13 mouse cellular contexts compared by ENCODE assay signal in genomic region chr14:23084797-23085196, GRCm38 (mm10).
DNase-seq lines count a peak whose midpoint lies in the region; ATAC-seq and TF ChIP-seq lines count a peak whose summit lies in the region.
"Had no signal": no experiment of that assay in that cellular context is flagged by ENCODE, and none has a peak within 500 bp of the region (broad histone marks: within the 10 kb centered on the region; RNA-seq: fewer than 3 reads in every experiment).

No protein-coding gene starts in this region.

- H3K4me1 ChIP-seq in stomach, embryonic 16.5 days (ENCODE audit: control insufficient read depth, insufficient read depth, low read length): no peaks in the 10 kb centered on the region
- H3K4me1 ChIP-seq in stomach, postnatal 0 days (replicated peaks; ENCODE audit: control insufficient read depth, insufficient read depth): no peaks in the 10 kb centered on the region
- H3K4me1 ChIP-seq: heart, embryonic 12.5 days; hindbrain, embryonic 12.5 days; midbrain, embryonic 10.5 days had no signal

- no peaks in the 10 kb centered on the region for H3K9me3 ChIP-seq in stomach, embryonic 16.5 days (replicated peaks; ENCODE audit: control insufficient read depth, low read length)
- no peaks in the 10 kb centered on the region for H3K9me3 ChIP-seq in stomach, postnatal 0 days (ENCODE audit: control insufficient read depth, low read length)
- H3K9me3 ChIP-seq: heart, embryonic 12.5 days; hindbrain, embryonic 12.5 days; midbrain, embryonic 10.5 days had no signal

- H3K36me3 ChIP-seq in stomach, embryonic 16.5 days (ENCODE audit: control insufficient read depth, insufficient read depth, low read length): no peaks in the 10 kb centered on the region
- H3K36me3 ChIP-seq in stomach, postnatal 0 days (ENCODE audit: control insufficient read depth, insufficient read depth, low read length): no peaks in the 10 kb centered on the region
- H3K36me3 ChIP-seq: heart, embryonic 12.5 days; hindbrain, embryonic 12.5 days; midbrain, embryonic 10.5 days had no signal

- DNase-seq in gastrocnemius, adult 18-20 months (ENCODE audit: low spot score): peak; percentile 28
- no peak for DNase-seq in gastrocnemius, adult 2 months
- no peak for DNase-seq in stomach, postnatal 0 days (ENCODE audit: low spot score)
- peak; percentile 49 for DNase-seq in kidney, postnatal 14 days
- peak; percentile 30 for DNase-seq in ovary, postnatal 36 days (ENCODE audit: low spot score)
- no peak for DNase-seq in frontal cortex, postnatal 14 days (ENCODE audit: low spot score in 2 of 2)

- H3K9ac ChIP-seq in stomach, embryonic 16.5 days (ENCODE audit: low read length): no peak overlapping the region
- H3K9ac ChIP-seq in stomach, postnatal 0 days (ENCODE audit: low read length): no peak overlapping the region
- H3K9ac ChIP-seq: heart, embryonic 12.5 days; hindbrain, embryonic 12.5 days; liver, embryonic 14.5 days had no signal

- intact Hi-C loops in gastrocnemius, adult 2 months (cut with DNase I): no loop called here

- ATAC-seq in stomach, embryonic 16.5 days (ENCODE audit: insufficient read depth, low FRiP score): 0 out of 2 replicates have a peak, but pooled peaks have one; percentile 29
- ATAC-seq in stomach, postnatal 0 days (ENCODE audit: low FRiP score, low TSS enrichment): no peak
- ATAC-seq in CD4-positive, CD25-positive, alpha-beta regulatory T cell, adult 4 months: no peak
- ATAC-seq: activated CD4-positive, CD25-positive, alpha-beta regulatory T cell, adult 4 months had no signal

- TF ChIP-seq CTCF in gastrocnemius, adult 2 months (IDR thresholded peaks at IDR 0.05): no peak
- TF ChIP-seq CTCF in stomach, postnatal 0 days (IDR thresholded peaks at IDR 0.05; ENCODE audit: low read depth): no peak

- no peak for TF ChIP-seq EP300 in stomach, postnatal 0 days (optimal IDR thresholded peaks at IDR 0.05)

- 43% methylated on average over 1 of the region's 1 CpGs for WGBS in stomach, embryonic 16.5 days
- 32% methylated on average over 1 of the region's 1 CpGs for WGBS in stomach, postnatal 0 days

- no peaks in the 10 kb centered on the region for H3K27me3 ChIP-seq in stomach, embryonic 16.5 days (ENCODE audit: control insufficient read depth, insufficient read depth, low read length)
- H3K27me3 ChIP-seq in stomach, postnatal 0 days (ENCODE audit: control insufficient read depth, insufficient read depth, low read length): no peaks in the 10 kb centered on the region
- H3K27me3 ChIP-seq: heart, embryonic 12.5 days; hindbrain, embryonic 12.5 days had no signal

- H3K4me2 ChIP-seq in stomach, embryonic 16.5 days (ENCODE audit: low read depth, low read length): no peak overlapping the region
- no peak overlapping the region for H3K4me2 ChIP-seq in stomach, postnatal 0 days (replicated peaks; ENCODE audit: low read depth)
- H3K4me2 ChIP-seq: heart, embryonic 12.5 days; hindbrain, embryonic 12.5 days had no signal

- H3K4me3 ChIP-seq in gastrocnemius, adult 2 months: no peak overlapping the region
- H3K4me3 ChIP-seq in stomach, embryonic 16.5 days (replicated peaks; ENCODE audit: low read length): no peak overlapping the region
- no peak overlapping the region for H3K4me3 ChIP-seq in stomach, postnatal 0 days (ENCODE audit: low read depth, low read length)
- H3K4me3 ChIP-seq: heart, embryonic 12.5 days; hindbrain, embryonic 12.5 days; midbrain, embryonic 10.5 days had no signal

- no peak overlapping the region; the same call in 1 of the 2 replicates for H3K27ac ChIP-seq in gastrocnemius, adult 2 months
- no peak overlapping the region for H3K27ac ChIP-seq in stomach, embryonic 16.5 days (ENCODE audit: low read length)
- H3K27ac ChIP-seq in stomach, postnatal 0 days (replicated peaks): no peak overlapping the region
- H3K27ac ChIP-seq: hindbrain, embryonic 12.5 days; liver, embryonic 14.5 days; midbrain, embryonic 10.5 days had no signal

Comparison
In these comparisons a context has a peak if more than half of its experiments do, and no peak if none do; other contexts are left out.
1. DNase-seq: peak in gastrocnemius, adult 18-20 months (single experiment), kidney, postnatal 14 days (single experiment) and ovary, postnatal 36 days (single experiment); none in gastrocnemius, adult 2 months (single experiment), stomach, postnatal 0 days (single experiment) and frontal cortex, postnatal 14 days (0 of 2).